Mouse (Mus musculus): Measurements from ENCODE around the gene Rgs3. TPM values are rescaled to one million over a fixed set of nuclear protein-coding genes. Genes with fewer than 3 reads are reported as not detected.

The Rgs3 gene
- polyA plus RNA-seq, 1 experiment, result 46.3 TPM

DNA sequence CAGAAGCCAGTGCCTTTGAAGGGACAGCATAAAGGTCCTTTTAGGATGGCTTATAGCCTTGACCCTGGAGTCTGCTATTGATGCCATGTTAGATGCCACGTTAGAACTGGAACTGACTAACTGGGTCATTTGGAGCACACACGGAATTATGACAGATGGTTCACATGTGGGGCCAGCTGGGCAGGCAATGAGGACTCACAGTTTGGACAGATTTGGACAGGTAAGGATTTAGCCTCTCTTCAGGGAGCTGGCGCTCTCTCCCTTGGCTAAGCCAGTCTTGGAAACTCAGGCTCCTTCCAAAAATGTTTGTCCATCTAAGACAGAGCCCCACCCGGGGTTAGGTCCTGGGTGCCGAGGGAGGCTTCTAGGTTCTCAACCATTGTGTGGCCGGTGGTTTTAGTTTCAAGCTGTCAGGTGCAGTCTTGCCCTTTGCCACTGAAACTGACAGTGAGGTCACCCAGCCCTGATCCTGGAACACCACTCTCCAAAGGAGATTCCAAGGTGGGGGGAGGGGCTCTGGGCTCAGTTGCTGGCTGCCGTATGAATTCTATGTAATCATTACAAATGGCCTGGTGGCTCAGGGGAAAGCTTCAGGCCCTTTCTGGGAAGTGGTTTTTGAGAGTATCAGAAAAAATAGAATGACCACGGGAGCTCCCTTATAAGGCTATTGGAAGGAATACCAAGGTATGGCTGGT, 90.0 kb downstream of the Rgs3 start:
- no peak for DNase-seq (ENCODE audit: extremely low spot score in 1 of 2, low spot score in 1 of 2)

DNA sequence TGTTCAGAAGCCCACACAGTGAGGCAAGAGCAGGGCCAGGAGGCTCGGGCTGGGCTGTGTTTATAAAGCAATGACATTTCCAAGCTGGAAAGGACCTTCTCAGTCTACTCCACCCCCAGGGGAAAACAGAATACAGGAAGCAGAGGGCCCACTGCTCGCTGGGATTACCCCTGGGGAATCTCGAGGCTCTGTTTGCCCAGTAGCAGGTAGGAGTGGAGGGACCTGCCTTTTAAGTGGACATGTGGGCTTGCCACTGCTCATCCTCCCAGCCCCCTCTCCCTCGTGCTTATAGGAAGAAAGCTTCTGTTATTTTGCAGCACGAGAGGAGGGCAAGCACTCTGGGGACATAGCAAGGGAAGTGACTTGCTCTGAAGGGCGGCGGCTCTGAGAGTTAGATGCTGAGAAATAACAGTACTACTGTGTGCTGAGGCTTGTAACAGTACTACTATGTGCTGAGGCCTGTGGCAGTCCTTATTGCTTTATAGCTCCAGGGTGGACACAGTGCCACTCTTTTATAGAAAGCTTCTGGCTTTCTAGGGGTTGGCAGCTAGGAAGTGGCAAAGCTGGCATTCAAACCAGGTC, 91.6 kb downstream of the Rgs3 start:
- DNase-seq (ENCODE audit: extremely low spot score in 1 of 2, low spot score in 1 of 2), result no peak

DNA sequence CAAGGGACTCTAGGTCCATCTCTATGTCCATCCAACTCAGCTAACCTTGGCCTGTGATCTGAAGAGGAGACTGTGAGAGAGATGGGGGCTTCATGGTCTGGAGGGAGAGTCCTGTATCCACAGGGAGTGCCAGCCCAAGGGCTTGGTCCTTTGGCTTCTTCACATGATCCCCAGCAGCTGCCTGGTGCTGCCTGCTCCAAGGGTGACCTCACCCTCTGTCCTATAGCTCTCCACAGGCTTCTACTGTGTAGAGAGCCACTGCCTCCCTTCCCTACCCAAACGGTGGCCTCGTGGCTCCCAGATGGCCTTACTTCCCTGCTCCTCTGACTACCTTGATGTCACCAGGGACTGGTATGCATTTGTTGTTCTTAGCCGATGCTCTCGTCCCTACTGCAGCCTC, 92.6 kb downstream of the Rgs3 start:
- no peak for DNase-seq (ENCODE audit: extremely low spot score in 1 of 2, low spot score in 1 of 2)

DNA sequence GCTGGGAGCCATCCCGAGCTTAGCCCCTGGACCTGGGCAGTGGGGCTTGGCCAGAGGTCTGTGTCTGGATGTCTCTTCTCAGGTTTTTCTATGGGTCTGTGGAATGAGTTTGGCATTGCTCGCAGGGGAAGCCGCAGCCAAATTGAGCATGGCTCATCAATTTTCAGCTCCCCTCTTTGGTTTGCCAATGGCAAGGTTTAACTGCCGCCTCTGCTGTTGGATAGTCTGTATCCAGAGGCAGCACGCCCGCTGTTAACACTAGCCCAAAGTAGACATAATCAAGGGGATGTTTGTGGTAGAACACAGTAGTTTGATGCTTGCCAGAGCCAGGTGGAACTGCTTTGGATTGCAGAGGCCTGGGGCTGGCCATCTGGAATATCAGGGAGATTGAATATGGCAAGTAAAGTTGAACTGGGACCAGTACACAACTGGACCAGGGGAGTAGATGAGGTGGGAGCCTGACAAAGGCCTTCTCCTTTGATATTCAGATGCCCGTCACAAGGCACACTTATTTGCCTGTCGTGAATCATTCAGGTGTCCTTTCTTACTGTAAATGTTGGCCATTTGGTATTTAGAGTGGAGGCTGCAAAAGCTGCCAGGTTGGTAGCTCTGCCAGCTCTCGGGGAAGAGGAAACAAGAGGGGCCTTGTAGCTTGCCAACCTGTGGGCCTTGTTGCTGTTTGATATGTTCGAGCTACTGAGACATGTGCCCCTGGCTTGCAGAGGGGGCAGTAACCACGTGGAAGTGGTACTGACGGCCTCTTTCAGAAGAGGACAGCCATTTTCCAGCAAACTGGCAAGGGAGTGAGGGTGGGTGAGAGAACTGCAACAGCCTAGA, 93.5 kb downstream of the Rgs3 start:
- no peak for DNase-seq (ENCODE audit: extremely low spot score in 1 of 2, low spot score in 1 of 2)

DNA sequence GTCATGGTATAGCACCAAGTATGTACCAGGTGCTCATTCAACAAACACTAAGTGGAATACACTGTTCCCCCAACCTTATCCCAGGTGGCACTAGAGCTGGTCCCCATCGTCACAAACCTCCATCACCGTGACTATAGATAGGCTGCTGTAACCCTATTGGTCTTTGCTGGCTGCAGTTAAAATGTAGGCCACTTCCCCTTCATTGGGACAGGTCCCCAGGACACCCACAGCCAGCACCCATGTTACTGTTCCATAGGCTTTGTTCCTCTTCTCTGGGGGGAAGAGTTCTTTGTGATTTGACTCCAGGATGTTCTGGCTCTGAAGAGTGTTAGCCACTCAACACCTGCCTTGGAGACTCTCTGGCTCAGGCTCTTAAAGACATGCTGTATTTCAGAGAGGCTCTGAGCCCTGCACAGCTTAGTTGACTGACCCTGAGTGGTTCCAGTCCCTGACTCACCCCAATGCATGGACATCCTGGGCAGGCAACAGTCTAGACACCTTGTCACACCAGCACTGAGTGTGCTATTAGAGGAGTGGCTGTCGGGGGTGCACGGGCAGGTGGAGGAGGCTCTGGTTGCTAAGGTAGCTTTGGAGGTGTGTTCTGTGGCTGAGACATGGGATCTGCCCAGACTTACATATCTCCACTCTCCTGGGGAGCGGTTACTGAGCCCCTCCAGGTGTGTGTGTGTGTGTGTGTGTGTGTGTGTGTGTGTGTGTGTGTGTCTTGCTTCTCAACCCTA, 94.4 kb downstream of the Rgs3 start:
- DNase-seq (ENCODE audit: extremely low spot score in 1 of 2, low spot score in 1 of 2), result no peak

DNA sequence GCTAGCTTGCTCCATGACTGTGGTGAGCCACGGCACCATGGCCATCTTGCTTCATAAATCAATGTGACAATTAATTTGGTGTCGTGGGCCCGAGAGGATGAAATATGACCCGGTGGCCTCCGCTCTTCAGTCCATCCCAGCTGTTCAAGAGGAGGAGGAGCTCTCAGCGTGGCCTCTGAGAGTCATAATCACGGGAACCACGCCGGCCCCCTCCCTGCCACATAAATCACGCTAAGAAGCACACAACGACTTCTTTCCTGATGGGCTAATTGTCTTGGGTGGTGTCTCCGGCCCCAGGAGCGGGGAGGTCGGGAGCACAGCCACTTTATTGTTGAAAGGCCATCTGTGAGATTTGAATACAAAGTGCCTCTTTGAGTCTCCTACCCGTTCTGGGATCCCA, 99.6 kb downstream of the Rgs3 start:
- peak in 1 of 2 experiments; percentile 22 for DNase-seq (ENCODE audit: extremely low spot score in 1 of 2, low spot score in 1 of 2)

DNA sequence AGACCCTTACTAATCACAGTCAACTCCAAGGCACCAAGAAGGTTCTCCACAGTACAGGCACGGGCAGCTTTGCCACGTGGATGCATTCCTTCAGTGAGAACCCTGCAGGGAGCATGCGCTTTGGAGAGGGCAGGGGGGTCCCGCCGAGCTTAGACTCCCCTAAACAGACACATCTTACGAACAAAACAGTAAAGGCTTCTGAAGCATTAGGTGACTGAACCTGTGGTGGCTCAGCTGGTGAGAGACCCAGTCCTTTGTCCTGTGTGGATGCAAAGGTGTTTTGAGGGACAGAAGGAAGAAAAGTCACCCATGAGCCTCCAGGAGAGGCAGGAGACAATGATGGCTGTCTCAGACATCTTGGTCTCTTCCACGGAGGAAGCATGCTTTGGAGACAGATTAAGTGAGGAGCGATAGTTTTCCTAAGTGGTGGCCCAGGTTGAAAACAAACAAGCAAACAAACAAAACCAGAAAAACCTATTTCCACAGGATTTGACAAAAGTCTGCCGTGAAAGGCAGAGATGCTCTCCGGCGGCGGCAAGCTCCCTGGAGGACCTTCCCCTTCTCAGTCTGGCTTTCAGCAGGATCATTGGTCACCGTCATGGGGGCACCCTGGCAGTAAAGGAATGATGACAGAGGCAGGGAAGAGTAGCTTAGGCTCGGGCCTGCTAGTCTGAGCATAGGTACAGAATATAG, 100.4 kb downstream of the Rgs3 start:
- DNase-seq (ENCODE audit: extremely low spot score in 1 of 2, low spot score in 1 of 2), result no peak

DNA sequence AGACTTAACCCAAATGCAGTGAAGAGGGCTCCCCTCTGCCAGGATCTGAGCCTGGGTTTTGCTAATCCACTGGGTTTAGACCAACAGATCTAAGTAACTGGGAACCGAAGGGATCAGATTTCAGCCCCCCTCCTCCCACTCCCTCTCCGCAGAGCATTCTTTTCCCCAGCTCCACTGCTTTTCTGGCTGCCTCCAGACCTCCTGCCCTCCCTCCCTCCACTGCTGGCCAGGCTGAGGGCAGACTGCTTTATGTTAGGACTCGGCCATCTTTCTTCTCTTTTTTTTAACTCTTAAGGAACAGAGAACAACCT, 100.9 kb downstream of the Rgs3 start:
- DNase-seq (ENCODE audit: extremely low spot score in 1 of 2, low spot score in 1 of 2), result no peak

DNA sequence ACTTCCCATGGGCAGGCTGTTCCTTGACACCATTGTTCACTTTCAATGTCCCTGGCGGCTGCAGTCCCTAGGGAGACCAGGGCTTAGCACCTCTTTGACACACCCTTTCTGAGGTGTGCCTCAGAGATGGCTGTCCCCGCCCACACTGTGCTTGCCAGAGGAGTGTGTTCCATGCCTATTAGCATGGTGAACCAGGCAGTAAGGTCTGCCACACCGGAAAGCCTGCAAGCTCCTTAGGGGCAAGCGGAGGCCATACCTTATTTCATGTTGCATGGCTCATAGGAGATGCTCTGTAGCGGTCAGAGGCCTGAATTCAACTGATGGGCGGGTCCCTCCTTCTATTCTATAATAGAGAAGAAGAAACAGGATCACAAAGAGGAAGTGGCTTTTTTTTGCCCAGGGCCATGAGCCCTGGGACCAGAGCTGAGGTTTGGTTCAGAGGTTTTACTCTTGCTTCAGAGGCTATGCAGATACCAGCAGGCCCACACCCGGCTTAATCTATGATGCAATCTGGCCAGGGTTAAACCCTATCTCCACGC, 101.7 kb downstream of the Rgs3 start:
- no peak for DNase-seq (ENCODE audit: extremely low spot score in 1 of 2, low spot score in 1 of 2)

DNA sequence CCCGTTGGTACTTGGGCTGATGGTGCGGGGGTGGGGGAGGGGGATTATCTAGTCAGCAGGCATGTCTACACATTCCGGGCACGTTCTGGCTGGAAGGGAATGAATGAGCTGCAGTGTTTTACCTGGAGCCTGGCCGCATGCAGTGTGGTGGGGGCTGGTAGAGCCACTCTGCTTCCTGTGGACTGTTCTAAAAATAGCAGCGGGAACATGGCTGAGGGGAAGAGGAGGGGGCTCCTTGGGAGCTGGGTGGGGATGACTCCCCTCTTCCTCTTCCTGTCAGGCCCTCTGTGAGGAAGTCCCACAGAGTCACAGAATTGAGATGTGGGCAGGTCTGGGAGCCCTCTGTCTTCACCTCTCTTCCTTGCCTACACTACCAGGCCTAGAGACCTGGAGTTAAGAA, 103.7 kb downstream of the Rgs3 start:
- peak in 1 of 2 experiments; percentile 25 for DNase-seq (ENCODE audit: extremely low spot score in 1 of 2, low spot score in 1 of 2)

DNA sequence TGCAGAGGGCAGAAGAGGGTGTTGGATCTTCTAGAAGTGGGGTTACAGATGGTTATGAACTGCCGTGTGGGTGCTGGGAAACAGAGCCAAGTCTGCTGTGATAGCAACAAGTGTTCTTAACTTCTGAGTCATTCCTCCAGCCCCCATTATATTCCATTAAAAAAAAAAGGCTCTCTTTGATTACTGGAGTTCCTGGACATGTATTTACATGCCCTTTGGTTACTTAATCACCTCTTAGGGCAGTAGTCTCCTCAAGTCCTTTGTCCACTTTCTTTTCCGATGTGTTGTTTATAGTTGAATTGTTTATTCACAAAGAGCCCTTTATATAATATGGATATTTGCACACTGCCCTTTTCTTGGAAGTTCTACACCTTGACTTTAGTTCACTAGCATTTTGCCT, 106.2 kb downstream of the Rgs3 start:
- no peak for DNase-seq (ENCODE audit: extremely low spot score in 1 of 2, low spot score in 1 of 2)

DNA sequence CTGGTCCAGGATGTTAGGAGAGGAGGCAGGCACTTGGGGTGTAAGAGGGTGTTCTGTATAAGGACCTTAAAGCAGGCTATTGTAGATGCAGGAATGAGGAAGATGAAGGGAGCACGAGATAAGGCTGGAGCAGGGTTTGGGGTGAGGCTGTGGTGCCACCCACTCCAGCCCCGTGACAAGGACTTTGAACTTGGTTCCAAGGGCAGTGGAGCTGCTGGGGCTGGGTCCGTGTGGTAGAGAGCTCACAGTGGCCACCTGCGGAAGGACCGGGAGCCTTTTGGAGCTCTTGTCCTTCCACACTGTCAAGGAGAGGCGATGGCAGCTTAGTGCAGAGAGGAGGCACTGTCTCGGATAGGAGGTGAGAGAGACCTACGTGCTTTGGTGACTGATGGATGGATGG, 109.0 kb downstream of the Rgs3 start:
- DNase-seq (ENCODE audit: extremely low spot score in 1 of 2, low spot score in 1 of 2), result no peak

DNA sequence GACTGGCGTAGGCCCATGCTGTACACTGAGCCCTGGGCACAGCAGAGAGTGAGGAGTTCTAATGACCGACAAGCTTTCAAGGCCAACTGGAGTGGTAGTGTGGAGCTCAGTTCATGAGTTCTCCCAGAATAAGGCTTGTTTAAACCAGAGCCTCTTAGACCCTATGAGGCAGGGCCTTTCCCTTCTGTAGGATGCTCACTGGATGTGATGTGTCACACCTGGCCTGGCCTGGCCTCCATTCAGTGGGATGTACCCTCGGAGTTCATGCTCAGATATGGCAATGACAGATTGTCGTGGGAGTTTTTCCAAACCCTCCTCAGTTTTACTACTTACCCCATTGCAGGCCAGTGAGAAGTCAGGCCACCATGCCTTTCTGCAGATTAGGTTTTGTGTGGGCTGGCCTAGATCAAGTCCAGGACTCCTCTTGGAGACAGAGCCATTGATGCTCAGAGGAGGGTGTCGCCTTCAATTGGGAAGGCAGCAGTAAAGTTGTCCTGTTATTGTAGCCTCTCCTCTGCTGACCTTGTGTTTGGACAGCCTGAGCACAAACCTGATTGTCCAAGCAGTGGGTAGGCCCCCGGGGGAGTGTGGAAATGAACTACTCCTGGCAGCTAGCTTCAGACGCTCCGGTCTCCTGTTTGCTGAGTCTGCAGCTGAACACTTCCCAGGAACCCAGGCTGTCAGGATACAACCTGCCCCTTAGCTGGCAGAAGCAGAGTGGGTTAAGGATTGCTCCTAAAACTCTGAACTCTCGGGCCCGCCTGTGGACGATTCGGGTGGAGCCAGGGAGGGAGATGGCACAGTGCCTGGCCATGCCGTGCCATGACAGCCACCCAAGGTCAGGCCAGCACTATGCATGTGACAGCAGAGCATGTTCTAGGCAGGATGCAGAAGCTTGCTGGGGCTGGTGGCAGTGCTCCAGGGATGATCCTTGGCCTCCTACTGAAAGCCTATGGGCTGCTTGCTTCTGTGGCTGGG, 109.7 kb downstream of the Rgs3 start:
- DNase-seq (ENCODE audit: extremely low spot score in 1 of 2, low spot score in 1 of 2), result no peak

DNA sequence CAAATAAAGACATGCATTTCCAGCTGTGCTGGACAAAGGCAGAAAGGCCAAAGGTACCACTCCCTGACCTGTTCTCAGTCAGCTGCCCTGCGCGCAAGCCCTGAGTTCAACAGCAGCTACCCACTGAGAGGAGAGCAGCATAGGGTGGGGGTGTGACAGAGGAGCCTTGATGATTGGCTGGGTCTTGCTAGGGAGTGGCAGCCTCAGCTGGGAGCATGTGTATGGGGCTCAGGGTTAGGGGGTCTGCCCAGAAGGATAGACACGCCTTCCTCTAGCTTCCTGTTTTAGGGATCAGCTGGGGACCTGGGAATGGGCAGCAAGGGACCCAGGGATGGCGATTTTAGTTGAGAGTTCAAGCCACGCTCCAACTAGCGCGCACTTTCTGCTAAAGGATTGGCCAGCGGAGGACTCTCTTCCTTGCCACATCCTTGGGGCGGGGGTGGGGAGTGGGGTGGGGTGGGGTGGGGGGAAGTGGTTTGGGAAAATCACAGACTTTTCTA, 113.9 kb downstream of the Rgs3 start:
- no peak for DNase-seq (ENCODE audit: extremely low spot score in 1 of 2, low spot score in 1 of 2)

DNA sequence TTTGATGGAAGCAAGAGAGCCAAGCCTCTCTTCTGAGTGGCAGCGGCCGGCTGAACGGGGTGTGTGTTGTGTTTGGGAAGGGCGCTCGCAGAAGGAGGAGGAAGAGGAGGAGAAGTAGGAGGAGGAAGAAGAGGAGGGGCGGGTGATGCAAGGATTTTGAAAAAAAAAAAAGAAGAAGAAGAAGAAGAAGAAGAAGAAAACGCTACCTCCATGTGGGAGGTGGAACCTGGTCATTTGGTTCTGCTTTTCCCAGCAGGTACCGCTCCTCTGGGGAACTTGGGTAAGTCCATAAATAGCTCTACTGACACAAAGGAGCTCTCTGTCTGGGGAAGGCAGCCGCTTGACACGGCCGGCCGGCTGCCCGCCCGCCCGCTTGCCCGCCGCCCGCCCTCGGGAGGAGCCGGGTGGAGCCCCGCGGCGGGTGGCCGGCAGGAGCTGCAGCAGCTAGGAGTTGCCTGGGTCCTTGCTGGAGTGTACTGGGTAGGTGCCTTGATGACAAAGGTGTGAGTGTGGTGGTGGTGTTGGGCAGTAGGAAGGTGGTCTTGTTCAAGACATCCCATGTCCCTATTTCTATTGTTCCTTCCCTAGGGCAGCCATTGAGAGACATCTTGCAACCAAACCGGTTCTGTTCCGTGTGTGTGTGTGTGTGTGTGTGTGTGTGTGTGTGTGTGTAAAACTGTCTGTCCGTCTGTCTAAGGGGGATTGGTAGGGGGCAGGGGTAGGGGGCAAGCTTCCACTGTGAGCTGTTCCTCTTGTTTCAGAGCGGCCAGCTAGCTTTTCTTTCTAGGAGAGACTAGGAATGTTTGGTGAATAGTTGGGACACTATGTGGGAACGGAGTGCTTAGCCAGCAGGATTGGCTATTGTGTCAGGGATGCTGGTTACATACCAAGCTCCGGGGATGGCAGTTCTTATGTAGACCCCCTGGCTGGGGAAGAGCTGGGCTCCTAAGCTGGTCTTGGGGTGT, 114.7 kb downstream of the Rgs3 start:
- no peak for DNase-seq (ENCODE audit: extremely low spot score in 1 of 2, low spot score in 1 of 2)

DNA sequence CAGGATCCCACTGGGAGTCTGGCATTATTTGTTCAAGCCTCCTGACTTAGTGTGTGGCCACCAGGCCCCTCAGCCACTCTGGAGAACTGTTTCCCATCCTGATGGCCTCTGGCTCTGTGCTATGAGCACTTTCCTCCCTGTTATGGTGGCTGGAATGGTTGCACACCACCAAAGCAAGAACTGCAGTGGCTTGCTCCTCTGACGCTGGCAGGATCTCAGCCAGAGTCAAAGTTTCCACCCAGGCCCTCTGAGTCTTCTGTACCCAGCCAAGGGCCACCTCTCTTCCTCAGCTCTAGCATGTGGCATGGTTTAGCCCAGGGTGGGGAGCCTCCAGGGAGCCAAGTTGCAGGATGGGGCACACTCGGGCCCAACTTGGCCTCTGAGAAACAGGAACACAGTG, 115.7 kb downstream of the Rgs3 start:
- no peak for DNase-seq (ENCODE audit: extremely low spot score in 1 of 2, low spot score in 1 of 2)

DNA sequence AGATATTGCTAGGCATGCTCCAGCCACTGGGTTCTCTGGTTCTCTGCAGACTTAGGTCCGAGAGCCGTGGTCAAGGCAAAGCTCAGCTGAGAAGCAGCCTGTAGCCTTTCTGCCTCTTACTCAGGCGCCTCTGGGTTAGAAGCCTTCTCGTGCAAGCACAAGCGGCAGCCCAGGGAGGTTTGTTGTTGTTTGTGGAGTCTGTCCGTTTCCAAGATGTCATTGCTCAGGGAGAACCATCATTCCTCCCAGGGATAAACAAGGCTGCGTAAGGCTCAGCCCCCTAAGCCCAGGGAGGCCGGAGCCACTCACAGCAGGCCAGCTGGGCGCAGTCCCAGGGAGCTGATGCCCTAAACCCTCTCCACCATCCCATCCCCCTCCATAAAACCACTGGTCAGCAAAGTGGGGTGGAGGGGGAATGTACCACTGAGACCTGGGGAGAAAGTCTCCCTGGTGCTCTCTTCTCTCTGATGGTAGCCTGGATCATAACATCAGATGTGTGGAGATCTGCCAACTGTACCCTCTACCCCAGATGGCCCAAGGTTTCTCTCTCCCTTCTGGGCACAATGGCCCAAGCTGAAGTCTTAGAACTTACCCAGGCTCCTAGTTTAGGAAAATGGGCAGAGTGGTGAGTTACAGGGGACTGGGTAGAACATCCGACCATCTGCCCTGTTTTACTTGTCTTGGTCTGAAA, 117.5 kb downstream of the Rgs3 start:
- no peak for DNase-seq (ENCODE audit: extremely low spot score in 1 of 2, low spot score in 1 of 2)

Data from frontal cortex, adult 2 months (tissue).